Mouse (Mus musculus) bone marrow, adult 2 months (tissue): ENCODE measurements at regions not wholly inside any gene's neighbourhood (a gene's known extent, or its start where the extent isn't known, plus 50 kb on each side); places are given as distances from the start of the nearest gene placed in this dataset.

Experiments used
- H3K27ac ChIP-seq: fragments of 200-500 bp; 2 replicates; pipeline ENCODE4 v1.5.1; 2012; ENCODE audit warnings: low read depth, mild to moderate bottlenecking, control low read depth, inconsistent platforms, low read length; ENCODE audit not compliant: control insufficient read depth, poor library complexity, insufficient read depth
- H3K4me1 ChIP-seq: fragments of 200-500 bp; 2 replicates; pipeline ENCODE4 v1.6.1; 2011; ENCODE audit warnings: low read length; ENCODE audit not compliant: control insufficient read depth, insufficient read depth
- H3K4me3 ChIP-seq: fragments of 200-500 bp; replicated peaks from 2 replicates; pipeline ENCODE3; 2011; ENCODE audit warnings: mild to moderate bottlenecking, low read depth, low read length, control low read depth; ENCODE audit not compliant: control insufficient read depth
- CTCF ChIP-seq: fragments of 200-500 bp; IDR thresholded peaks from 2 replicates; pipeline ENCODE4 v1.5.1; 2011; ENCODE audit warnings: low read length, control low read depth; ENCODE audit not compliant: control insufficient read depth, insufficient read depth
- POLR2A ChIP-seq: fragments of 200-500 bp; IDR thresholded peaks from 2 replicates; pipeline ENCODE4 v1.6.1; 2011; ENCODE audit warnings: low read depth, mild to moderate bottlenecking, control low read depth, low read length, borderline replicate concordance; ENCODE audit not compliant: control insufficient read depth
- WGBS: fragments of 180-500 bp; shearing (Covaris S2); methylation state at CpG from one replicate; pipeline ENCODE4 v1.1.7; 2018; 5-methylcytosine and 5-hydroxymethylcytosine counted together

DNA sequence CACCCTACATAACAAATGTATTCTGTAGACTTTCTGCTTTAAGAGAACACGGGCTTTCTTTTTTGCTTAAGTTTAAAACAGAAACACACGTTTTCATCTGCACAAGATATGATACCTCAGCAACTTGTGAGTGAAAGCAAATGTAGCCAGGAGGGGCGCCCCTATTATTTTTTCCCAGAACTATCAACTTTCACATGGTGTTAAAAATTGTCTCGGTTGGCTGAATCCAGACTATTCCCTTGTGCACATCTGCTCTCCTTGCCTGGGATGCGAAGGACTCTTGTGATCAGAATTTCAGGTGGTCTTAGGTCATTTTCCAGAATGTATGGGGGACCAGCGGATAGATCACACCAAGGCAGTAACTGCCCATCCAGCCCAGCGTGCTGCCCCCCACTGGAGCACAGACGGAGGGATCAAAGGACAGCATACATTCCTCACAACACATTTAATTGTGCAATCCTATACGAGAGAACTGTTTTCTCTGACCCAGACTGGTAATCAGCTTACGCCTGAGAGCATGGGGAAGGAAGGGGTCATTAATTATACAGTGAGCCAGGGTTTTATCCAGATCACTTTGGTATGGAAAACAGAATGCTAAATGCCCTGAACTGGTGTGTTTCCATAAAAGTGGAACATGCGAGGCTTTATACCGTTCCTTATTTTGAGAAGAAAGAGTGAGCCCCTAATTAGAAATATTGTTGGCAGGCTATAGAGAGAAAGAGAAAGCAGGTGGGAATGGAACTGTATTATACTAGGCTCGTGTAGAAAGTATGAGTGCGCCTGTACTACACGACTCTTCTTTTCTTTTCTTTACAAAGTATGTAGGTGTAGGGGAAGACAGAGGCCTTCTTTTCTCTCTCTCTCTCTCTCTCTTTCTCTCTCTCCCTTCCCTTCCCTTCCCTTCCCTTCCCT lies 413.5 kb upstream of the Nr5a2 start:
- H3K4me3 ChIP-seq = no peak overlapping the region
- WGBS = 79% methylated on average over 15 of the region's 15 CpGs
- no peak for TF ChIP-seq POLR2A
- no peak for TF ChIP-seq CTCF
- no peaks in the 10 kb centered on the region for H3K4me1 ChIP-seq
- no peak overlapping the region for H3K27ac ChIP-seq

DNA sequence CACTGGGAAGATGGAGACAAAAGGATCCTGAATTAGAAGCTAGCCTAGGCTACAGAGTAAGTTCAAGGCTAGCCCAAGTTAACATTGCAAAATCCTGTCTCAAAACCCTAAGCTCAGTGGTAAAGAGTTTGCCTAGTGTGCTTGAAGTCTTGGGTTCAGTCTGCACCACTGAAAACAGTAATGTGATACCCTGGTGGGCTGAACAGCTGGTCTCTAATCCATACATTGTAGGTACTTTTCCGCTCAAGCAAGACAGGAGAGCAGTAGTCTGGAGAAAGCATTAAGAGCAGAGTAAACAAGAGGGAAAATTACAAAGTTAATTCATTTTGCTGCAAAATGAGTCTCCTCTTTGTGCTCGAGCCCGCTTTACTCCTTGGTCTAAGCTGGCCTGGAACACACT lies 412.0 kb upstream of the Nr5a2 start:
- Histone ChIP-seq H3K27ac (no peak overlapping the region), H3K4me1 (no peaks in the 10 kb centered on the region), H3K4me3 (no peak overlapping the region)
- TF ChIP-seq CTCF = no peak
- no peak for TF ChIP-seq POLR2A
- WGBS = 85% methylated on average over 3 of the region's 3 CpGs

DNA sequence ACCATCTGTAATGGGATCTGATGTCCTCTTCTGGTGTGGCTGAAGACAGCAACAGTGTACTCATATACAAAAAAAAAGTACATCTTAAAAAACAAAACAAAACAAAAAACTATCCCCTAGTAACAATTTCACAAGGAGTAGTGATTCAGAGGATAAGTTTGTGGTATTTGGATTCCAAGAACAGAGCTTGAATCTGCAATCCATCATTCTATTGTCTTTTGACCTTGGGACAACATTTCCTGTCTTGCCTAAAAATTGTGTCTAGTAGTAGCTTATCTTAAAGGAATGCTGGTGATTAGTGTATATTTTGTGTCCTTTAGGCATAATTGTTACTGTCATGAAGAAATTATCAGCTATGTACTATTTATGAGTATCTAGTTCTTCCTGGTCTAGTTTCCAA lies 404.1 kb upstream of the Nr5a2 start:
- Histone ChIP-seq H3K4me3 (no peak overlapping the region), H3K4me1 (no peaks in the 10 kb centered on the region), H3K27ac (no peak overlapping the region)
- TF ChIP-seq CTCF (no peak), POLR2A (no peak)

DNA sequence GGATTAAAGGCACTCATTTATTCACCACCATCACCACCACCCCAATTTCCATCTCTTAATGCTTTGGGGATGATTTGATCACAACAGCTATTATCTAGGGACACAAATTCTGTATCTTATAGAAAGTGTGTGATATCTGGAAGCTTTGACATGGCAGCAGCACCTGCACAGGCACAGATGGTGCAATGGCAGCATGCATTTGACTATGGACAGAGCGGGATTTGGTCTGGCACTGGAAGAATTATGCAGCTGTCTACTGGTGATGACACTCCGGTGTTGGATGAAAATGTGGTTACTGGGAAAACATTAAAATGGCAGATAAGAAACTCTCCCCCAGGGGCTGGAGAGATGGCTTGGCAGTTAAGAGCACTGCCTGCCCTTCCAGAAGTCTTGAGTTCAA lies 403.7 kb upstream of the Nr5a2 start:
- Histone ChIP-seq H3K4me3 (no peak overlapping the region), H3K27ac (no peak overlapping the region), H3K4me1 (no peaks in the 10 kb centered on the region)
- 91% methylated on average over 2 of the region's 2 CpGs for WGBS
- TF ChIP-seq POLR2A (no peak), CTCF (no peak)

DNA sequence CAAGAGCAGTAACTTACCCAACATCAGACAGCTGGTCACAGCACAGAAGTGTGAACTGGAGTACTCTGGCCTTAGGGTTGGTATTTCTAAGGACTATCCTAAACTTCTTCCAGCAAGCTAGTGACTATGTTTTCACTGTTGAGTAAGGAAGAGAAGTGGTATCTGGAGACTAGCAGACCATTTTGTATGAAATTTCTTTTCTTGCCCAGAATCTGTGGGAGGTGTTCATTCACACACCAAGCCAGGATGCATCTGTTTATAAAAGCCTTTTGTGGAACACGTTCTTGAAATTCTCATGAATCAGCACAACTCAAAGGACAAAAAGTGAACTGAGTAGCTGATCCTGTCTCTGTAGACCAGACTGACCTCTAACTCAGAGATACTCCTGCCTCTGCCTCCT lies 403.3 kb upstream of the Nr5a2 start:
- H3K4me1 ChIP-seq = no peaks in the 10 kb centered on the region
- no peak for TF ChIP-seq CTCF
- no peak for TF ChIP-seq POLR2A

DNA sequence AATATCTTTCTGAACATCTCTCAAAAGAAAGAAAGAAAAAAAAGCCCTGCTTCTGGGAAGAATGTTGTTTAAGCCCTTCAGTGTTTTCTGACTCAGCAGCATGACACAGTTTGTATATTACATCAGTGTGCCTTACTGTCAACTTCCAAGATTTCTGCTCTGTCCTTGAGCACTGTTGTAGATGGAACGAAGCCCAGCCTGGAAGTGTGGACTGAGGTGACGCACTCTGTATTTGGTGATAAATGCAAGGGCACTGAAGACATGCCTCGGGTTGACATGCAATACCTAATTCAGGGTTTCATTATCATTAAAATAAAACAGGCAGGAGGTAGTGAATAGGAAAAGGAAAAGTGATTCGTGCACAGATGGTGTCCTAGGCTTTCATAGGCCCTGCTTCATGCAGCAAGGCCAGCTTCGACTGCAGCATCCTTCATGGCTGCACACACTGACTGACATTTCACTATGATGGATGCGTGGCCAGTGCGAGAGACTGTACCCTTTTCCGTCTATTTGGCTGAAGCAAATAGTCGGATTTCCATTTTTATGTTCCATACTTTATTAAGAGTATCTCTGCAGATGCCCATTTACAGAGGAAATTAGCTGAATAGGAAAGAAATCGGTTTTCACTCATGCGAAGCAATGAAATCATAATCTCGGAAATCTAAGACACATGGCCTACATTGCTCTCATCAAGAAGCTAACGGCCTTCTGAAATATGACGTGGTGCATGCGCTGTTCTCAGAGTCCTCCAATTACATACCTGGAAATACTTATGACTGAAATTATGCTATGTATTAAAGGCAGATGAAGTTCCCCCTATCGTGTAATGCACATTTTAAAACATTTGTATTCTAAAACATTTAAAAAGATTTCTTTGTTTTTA lies 400.7 kb upstream of the Nr5a2 start:
- TF ChIP-seq POLR2A = no peak
- WGBS = 84% methylated on average over 16 of the region's 16 CpGs
- Histone ChIP-seq H3K27ac (no peak overlapping the region), H3K4me1 (no peaks in the 10 kb centered on the region), H3K4me3 (no peak overlapping the region)

More for the DNA sequence above, 403.3 kb upstream of the Nr5a2 start:
- H3K27ac ChIP-seq = no peak overlapping the region
- H3K4me3 ChIP-seq = no peak overlapping the region
- WGBS = 19% methylated on average over 1 of the region's 1 CpGs

DNA sequence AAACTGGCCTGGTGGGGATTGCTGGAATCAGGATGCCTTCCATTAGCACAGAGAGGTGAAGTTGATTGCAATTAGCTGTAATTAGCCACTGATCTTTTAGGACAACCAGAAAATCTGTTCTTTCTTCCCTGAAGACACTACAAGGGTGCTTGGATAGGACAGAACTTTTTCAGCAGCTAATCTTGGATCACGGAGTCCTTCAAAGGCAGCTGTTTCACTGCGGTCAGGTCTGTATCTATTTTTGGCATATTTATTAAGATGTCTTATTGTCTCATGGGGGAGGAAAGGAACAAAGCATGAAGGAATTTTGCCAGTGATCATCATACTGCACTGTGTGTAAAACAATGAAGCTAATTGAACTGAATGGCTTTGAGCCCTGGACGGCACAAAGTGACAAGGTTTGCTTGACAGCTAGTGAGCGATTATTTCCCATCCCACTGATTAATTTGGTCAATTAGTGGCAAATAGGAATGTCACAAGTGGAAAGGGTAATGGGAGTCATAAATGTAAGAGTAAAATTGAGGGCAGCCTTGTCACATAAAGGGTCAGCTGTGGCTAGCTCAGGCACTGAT lies 395.8 kb upstream of the Nr5a2 start:
- no peaks in the 10 kb centered on the region for H3K4me1 ChIP-seq
- 86% methylated on average over 4 of the region's 4 CpGs for WGBS
- H3K27ac ChIP-seq = no peak overlapping the region
- no peak overlapping the region for H3K4me3 ChIP-seq
- no peak for TF ChIP-seq CTCF
- no peak for TF ChIP-seq POLR2A

DNA sequence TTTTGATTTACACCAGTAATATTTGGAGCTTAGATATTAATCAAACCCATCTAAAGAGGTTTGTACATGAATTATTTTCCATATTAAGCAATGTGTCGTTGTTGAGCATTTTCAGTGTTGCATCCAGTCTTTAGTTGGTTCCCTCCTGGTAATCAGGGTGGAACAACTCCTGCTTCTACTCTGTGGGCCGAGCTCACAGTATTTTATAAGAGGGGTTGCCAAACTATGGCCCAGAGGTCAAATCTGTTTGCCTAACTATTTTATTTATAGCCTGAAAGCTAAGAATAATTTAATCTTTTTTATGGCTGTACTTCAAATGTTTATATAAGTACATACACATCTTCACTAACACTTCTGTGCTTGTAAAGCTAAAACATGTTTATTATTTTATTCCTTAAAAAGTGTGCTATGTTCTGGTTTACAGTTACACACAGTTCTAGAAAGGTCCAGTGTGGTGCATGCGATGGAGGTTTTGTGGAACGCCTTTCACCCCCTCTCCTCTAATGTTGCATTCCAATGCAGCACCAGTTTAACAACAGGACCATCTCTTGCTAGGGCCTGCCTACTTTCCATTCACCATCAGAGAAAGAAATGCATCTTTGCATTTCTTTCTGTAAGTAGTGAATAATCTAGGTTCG lies 392.3 kb upstream of the Nr5a2 start:
- 80% methylated on average over 5 of the region's 5 CpGs for WGBS
- Histone ChIP-seq H3K4me3 (no peak overlapping the region), H3K27ac (no peak overlapping the region)

More for the DNA sequence above, 392.3 kb upstream of the Nr5a2 start:
- no peaks in the 10 kb centered on the region for H3K4me1 ChIP-seq
- TF ChIP-seq CTCF (no peak), POLR2A (no peak)
